Mouse (Mus musculus) heart, postnatal 0 days (tissue): ENCODE data around the gene Pex16. TPM values are rescaled to one million over a fixed set of nuclear protein-coding genes. Genes with fewer than 3 reads are reported as not detected.
A peak's percentile ranks its signal among the peaks of the same experiment; 100 is the strongest.

ENCODE experiments used
- ATAC-seq: fragments of 200-750 bp; cut with Nextera tagmentation; 2 replicates; pipeline ENCODE4 v1.8.0; 2017; ENCODE audit warnings: low read depth, moderate number of reproducible peaks, moderate library complexity; ENCODE audit not compliant: insufficient read depth
- DNase-seq: peaks from one replicate; pipeline ENCODE4 v3.0.0-alpha.2; 2016; ENCODE audit warnings: low spot score
- H3K27ac ChIP-seq: fragments of 300-500 bp; sonication (generic); 2 replicates; pipeline ENCODE4 v1.5.1; 2014; ENCODE audit warnings: low read depth, mild to moderate bottlenecking
- H3K27me3 ChIP-seq: fragments of 300-500 bp; sonication (generic); 2 replicates; pipeline ENCODE4 v1.6.1; 2014; ENCODE audit warnings: low read length, mixed read lengths; ENCODE audit not compliant: control insufficient read depth, insufficient read depth
- H3K36me3 ChIP-seq: fragments of 300-500 bp; sonication (generic); replicated peaks from 2 replicates; pipeline ENCODE4 v1.6.1; 2014; ENCODE audit warnings: low read length, mixed read lengths; ENCODE audit not compliant: control insufficient read depth, insufficient read depth
- H3K4me1 ChIP-seq: fragments of 300-500 bp; sonication (generic); 2 replicates; pipeline ENCODE4 v1.6.1; 2014; ENCODE audit warnings: antibody characterized with exemption; ENCODE audit not compliant: control insufficient read depth, insufficient read depth
- H3K4me2 ChIP-seq: fragments of 300-500 bp; sonication (generic); 2 replicates; pipeline ENCODE4 v1.6.1; 2014; ENCODE audit warnings: low read depth, mild to moderate bottlenecking, low read length, moderate library complexity
- H3K4me3 ChIP-seq: fragments of 300-500 bp; sonication (generic); 2 replicates; pipeline ENCODE4 v1.5.1; 2014; ENCODE audit warnings: low read depth, low read length
- H3K9ac ChIP-seq: fragments of 300-500 bp; sonication (generic); replicated peaks from 2 replicates; pipeline ENCODE4 v1.6.1; 2014; ENCODE audit warnings: low read depth, low read length, mixed read lengths
- H3K9me3 ChIP-seq: fragments of 300-500 bp; sonication (generic); replicated peaks from 2 replicates; pipeline ENCODE4 v1.6.1; 2016; ENCODE audit warnings: low read length; ENCODE audit not compliant: control insufficient read depth
- CTCF ChIP-seq: IDR thresholded peaks from 2 replicates; pipeline ENCODE4 v1.5.1; 2016; ENCODE audit warnings: antibody characterized with exemption, control low read depth, low read depth
- EP300 ChIP-seq: IDR thresholded peaks from 2 replicates; pipeline ENCODE4 v1.6.1; 2016; ENCODE audit warnings: antibody characterized with exemption, low read depth
- WGBS: fragments of 180-500 bp; shearing (Covaris S2); extraction: QIAGEN DNeasy Blood & Tissue Kit; methylation state at CpG from one replicate; pipeline ENCODE4 v1.1.7; 2014; 5-methylcytosine and 5-hydroxymethylcytosine counted together
- polyA plus RNA-seq: library from polyadenylated mRNA; unstranded; fragments of >200 nt; fragmentation: Nextera tagmentation; extraction: Ambion mirVana; gene quantifications from 2 replicates; pipeline ENCODE4 v1.2.1, GENCODE M21; 2015
- total RNA-seq: library from RNA; depleted of rRNA; stranded (reverse); fragments of >200 nt; gene quantifications from 2 replicates; pipeline ENCODE4 v1.2.3, GENCODE M21; 2014; ENCODE audit warnings: low replicate concordance

Pex16 gene
- total and polyA plus RNA-seq, 2 experiments from 2014 or later = 14.1 to 27.7 TPM

DNA sequence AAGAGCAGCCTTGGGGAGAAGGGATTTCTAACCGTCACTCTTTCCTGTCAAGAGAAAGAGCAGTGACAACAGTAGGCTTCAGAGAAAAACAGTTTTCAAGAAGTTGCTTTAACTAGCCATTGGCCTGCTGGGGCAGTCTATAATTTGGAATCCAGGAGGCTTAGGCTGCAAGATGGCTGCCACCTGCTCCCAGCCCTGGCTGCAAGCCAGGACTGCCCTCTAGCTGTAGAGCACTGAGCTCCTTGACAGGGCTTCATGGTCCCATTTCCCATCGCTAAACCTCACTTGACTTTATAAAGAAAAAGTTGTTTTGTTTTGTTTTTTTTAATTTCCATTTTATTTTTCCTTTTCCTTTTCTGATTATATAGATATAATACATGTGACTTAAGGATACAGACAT is 43.1 kb upstream of the Pex16 start:
- peaks cover 76% of the 10 kb centered on the region for H3K36me3 ChIP-seq
- no peak overlapping the region for H3K9ac ChIP-seq
- H3K27me3 ChIP-seq = no peaks in the 10 kb centered on the region
- no peaks in the 10 kb centered on the region for H3K4me1 ChIP-seq
- DNase-seq = peak; percentile 21
- H3K27ac ChIP-seq = no peak overlapping the region
- H3K4me3 ChIP-seq = no peak overlapping the region
- H3K9me3 ChIP-seq = no peaks in the 10 kb centered on the region
- H3K4me2 ChIP-seq = no peak overlapping the region
- no peak for ATAC-seq
- 76% methylated on average over 2 of the region's 2 CpGs for WGBS
- TF ChIP-seq EP300 (no peak), CTCF (peak; percentile 8; the same call in 1 of the 2 replicates)

DNA sequence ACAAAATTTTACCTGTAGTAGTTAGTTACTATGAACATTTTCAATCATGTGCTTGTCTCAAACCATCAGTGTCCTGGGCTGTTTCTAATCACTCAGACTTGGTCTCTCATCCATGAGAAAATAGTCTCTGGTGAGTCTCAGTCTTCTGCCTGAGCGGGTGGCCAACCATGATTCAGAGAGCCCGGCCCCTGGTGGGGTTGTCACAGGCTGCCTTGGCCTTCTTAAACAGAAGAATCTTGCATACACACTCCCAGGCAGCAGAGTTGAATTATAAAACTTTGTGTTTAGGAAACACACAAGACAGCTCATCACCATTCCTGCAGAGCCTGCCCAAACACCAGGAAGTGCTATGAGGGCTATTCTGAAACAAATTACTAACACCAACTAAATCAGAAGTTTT is 42.6 kb upstream of the Pex16 start:
- H3K4me3 ChIP-seq = no peak overlapping the region
- no peak for ATAC-seq
- H3K4me1 ChIP-seq = no peaks in the 10 kb centered on the region
- H3K4me2 ChIP-seq = no peak overlapping the region
- peaks cover 76% of the 10 kb centered on the region for H3K36me3 ChIP-seq
- no peak for DNase-seq
- H3K27ac ChIP-seq = no peak overlapping the region
- 87% methylated on average over 2 of the region's 2 CpGs for WGBS
- no peaks in the 10 kb centered on the region for H3K9me3 ChIP-seq
- no peak for TF ChIP-seq CTCF
- no peak for TF ChIP-seq EP300
- H3K27me3 ChIP-seq = no peaks in the 10 kb centered on the region
- no peak overlapping the region for H3K9ac ChIP-seq

GRCm38 (mm10) chr2:92342418-92342817 is 32.1 kb upstream of the Pex16 start:
- Histone ChIP-seq H3K9me3 (no peaks in the 10 kb centered on the region), H3K9ac (no peak overlapping the region), H3K27ac (no peak overlapping the region), H3K27me3 (no peaks in the 10 kb centered on the region), H3K4me1 (no peaks in the 10 kb centered on the region), H3K4me2 (no peak overlapping the region), H3K4me3 (no peak overlapping the region), H3K36me3 (peaks cover 38% of the 10 kb centered on the region)
- DNase-seq (no peak), ATAC-seq (no peak)
- TF ChIP-seq CTCF (no peak), EP300 (no peak)

- ATAC-seq = no peak
- H3K4me2 ChIP-seq = no peak overlapping the region
- H3K27me3 ChIP-seq = no peaks in the 10 kb centered on the region
- no peak for TF ChIP-seq CTCF
- TF ChIP-seq EP300 = no peak
- H3K4me3 ChIP-seq = no peak overlapping the region
- H3K4me1 ChIP-seq = no peaks in the 10 kb centered on the region
- no peak overlapping the region for H3K9ac ChIP-seq
- peaks cover 67% of the 10 kb centered on the region for H3K36me3 ChIP-seq
- no peak overlapping the region for H3K27ac ChIP-seq
- DNase-seq = no peak
- WGBS = 84% methylated on average over 2 of the region's 2 CpGs
- H3K9me3 ChIP-seq = no peaks in the 10 kb centered on the region
Observed at GRCm38 (mm10) chr2:92347191-92347590, 27.3 kb upstream of the Pex16 start.

GRCm38 (mm10) chr2:92349589-92350425 is 24.7 kb upstream of the Pex16 start:
- no peak for TF ChIP-seq CTCF
- no peak for TF ChIP-seq EP300
- no peaks in the 10 kb centered on the region for H3K4me1 ChIP-seq
- no peak for DNase-seq
- no peaks in the 10 kb centered on the region for H3K27me3 ChIP-seq
- H3K36me3 ChIP-seq = peaks cover 70% of the 10 kb centered on the region
- no peak overlapping the region for H3K4me2 ChIP-seq
- H3K9ac ChIP-seq = no peak overlapping the region
- no peaks in the 10 kb centered on the region for H3K9me3 ChIP-seq
- H3K27ac ChIP-seq = no peak overlapping the region
- 78% methylated on average over 6 of the region's 6 CpGs for WGBS
- no peak for ATAC-seq
- H3K4me3 ChIP-seq = no peak overlapping the region

GRCm38 (mm10) chr2:92350686-92351085 is 23.8 kb upstream of the Pex16 start:
- H3K9ac ChIP-seq = no peak overlapping the region
- DNase-seq = no peak
- no peak overlapping the region for H3K4me3 ChIP-seq
- TF ChIP-seq EP300 = no peak
- TF ChIP-seq CTCF = no peak
- no peaks in the 10 kb centered on the region for H3K27me3 ChIP-seq
- no peaks in the 10 kb centered on the region for H3K4me1 ChIP-seq
- peaks cover 62% of the 10 kb centered on the region for H3K36me3 ChIP-seq
- ATAC-seq = no peak
- WGBS = 80% methylated on average over 5 of the region's 5 CpGs
- no peak overlapping the region for H3K4me2 ChIP-seq
- H3K27ac ChIP-seq = no peak overlapping the region
- no peaks in the 10 kb centered on the region for H3K9me3 ChIP-seq
